Mouse (Mus musculus) small intestine, adult 2 months (tissue): ENCODE results near the gene Aldoart1. TPM values are rescaled to one million over a fixed set of nuclear protein-coding genes. Genes with fewer than 3 reads are reported as not detected.

Experiments
- H3K27ac ChIP-seq: fragments of 200-500 bp; 2 replicates; pipeline ENCODE4 v1.5.1; 2012; ENCODE audit warnings: low read depth, low read length, control low read depth, inconsistent platforms; ENCODE audit not compliant: insufficient read depth
- H3K27me3 ChIP-seq: fragments of 200-500 bp; 2 replicates; pipeline ENCODE4 v1.6.1; 2012; ENCODE audit warnings: mild to moderate bottlenecking, moderate library complexity, low read length, inconsistent platforms; ENCODE audit not compliant: control insufficient read depth, insufficient read depth
- H3K36me3 ChIP-seq: fragments of 200-500 bp; 2 replicates; pipeline ENCODE4 v1.6.1; 2012; ENCODE audit warnings: mild to moderate bottlenecking, low read length, control low read depth, inconsistent platforms; ENCODE audit not compliant: control insufficient read depth, insufficient read depth
- H3K4me1 ChIP-seq: fragments of 200-500 bp; 2 replicates; pipeline ENCODE4 v1.6.1; 2012; ENCODE audit warnings: low read length, inconsistent platforms, mixed read lengths; ENCODE audit not compliant: control insufficient read depth, insufficient read depth, insufficient read length
- H3K4me3 ChIP-seq: fragments of 200-500 bp; 2 replicates; pipeline ENCODE4 v1.5.1; 2012; ENCODE audit warnings: low read depth, mild to moderate bottlenecking, control low read depth, inconsistent platforms, low read length, moderate library complexity
- CTCF ChIP-seq: fragments of 200-500 bp; IDR thresholded peaks from 2 replicates; pipeline ENCODE4 v1.5.1; 2012; ENCODE audit warnings: low read depth, mild to moderate bottlenecking, control low read depth, inconsistent platforms, low read length, moderate library complexity, mixed read lengths; ENCODE audit not compliant: insufficient replicate concordance, insufficient read length; ENCODE audit errors: extremely low read depth
- POLR2A ChIP-seq: fragments of 200-500 bp; IDR thresholded peaks from 2 replicates; pipeline ENCODE4 v1.6.1; 2012; ENCODE audit warnings: low read depth, mild to moderate bottlenecking, control low read depth, inconsistent platforms, low read length, moderate library complexity
- WGBS: fragments of 180-500 bp; shearing (Covaris S2); methylation state at CpG from one replicate; pipeline ENCODE4 v1.1.7; 2018; 5-methylcytosine and 5-hydroxymethylcytosine counted together
- polyA plus RNA-seq: library from polyadenylated mRNA; depleted of rRNA; stranded (reverse); fragments of >200 nt; gene quantifications from 2 replicates; pipeline ENCODE4 v1.2.3, GENCODE M21; 2012

Aldoart1 gene
- polyA plus RNA-seq, 1 experiment: not detected

DNA sequence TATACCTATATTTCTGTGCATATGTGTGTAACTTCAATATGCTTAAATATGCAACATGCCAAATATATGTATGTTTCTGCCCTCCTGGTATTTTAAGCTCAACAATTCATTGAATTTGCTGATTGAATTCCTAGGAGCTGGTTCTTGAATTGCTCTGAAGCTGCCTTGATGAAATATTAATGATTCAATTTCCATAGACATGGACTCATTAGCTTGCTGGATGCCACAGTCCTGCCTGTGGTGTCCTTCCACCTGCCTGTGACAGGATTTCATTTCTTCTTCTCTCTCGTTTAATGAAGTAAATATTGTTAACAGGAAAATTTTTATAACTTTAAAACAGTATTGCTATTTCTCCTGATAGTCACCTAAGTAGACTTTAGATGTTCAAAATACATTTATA, 51.6 kb downstream of the Aldoart1 start:
- H3K4me1 ChIP-seq: no peaks in the 10 kb centered on the region
- no peak overlapping the region for H3K4me3 ChIP-seq
- no peaks in the 10 kb centered on the region for H3K36me3 ChIP-seq
- no peaks in the 10 kb centered on the region for H3K27me3 ChIP-seq
- TF ChIP-seq POLR2A (no peak), CTCF (no peak)
- H3K27ac ChIP-seq: no peak overlapping the region
- WGBS: 69% methylated on average over 1 of the region's 1 CpGs
